Mouse (Mus musculus) CH12.LX (cell line): ENCODE results near the gene Gucy2e. TPM values are rescaled to one million over a fixed set of nuclear protein-coding genes. Genes with fewer than 3 reads are reported as not detected.

Source experiments
- DNase-seq: peaks from one replicate; pipeline ENCODE4 v3.0.0-alpha.2; 2013; ENCODE audit errors: extremely low read depth
- H3K27ac ChIP-seq: 2 replicates; pipeline ENCODE4 v1.5.1; 2012; ENCODE audit warnings: low read depth, mild to moderate bottlenecking, control low read depth, moderate library complexity; ENCODE audit not compliant: insufficient read depth
- H3K27me3 ChIP-seq: replicated peaks from 2 replicates; pipeline ENCODE3; 2012; ENCODE audit warnings: inconsistent platforms
- H3K36me3 ChIP-seq, 2 experiments: replicated peaks in 1 of 2; 2 replicates each; pipeline versions ENCODE3 to v1.6.1; 2012; ENCODE audit warnings: inconsistent platforms in 1 of 2, low read length in 1 of 2, mild to moderate bottlenecking in 1 of 2, mixed read lengths in 1 of 2, moderate library complexity in 1 of 2; ENCODE audit not compliant: control insufficient read depth in 1 of 2, insufficient read depth in 1 of 2
- H3K4me1 ChIP-seq, 2 experiments: 2 replicates each; pipeline ENCODE4 v1.6.1; 2012; ENCODE audit warnings: inconsistent platforms in 1 of 2, moderate library complexity in 1 of 2; ENCODE audit not compliant: insufficient read depth in 2 of 2, control insufficient read depth in 1 of 2
- H3K4me2 ChIP-seq: 2 replicates; pipeline ENCODE4 v1.6.1; 2012; ENCODE audit warnings: low read depth, mild to moderate bottlenecking, control low read depth; ENCODE audit not compliant: poor library complexity, insufficient read depth, severe bottlenecking
- H3K4me3 ChIP-seq, 3 experiments: fragments of 150-350 bp in 1 of 3; sonication (generic) in 1 of 3; replicated peaks in 1 of 3; 2 replicates each; pipeline versions ENCODE3 to v1.5.1; 2011 to 2012; ENCODE audit warnings: low read depth in 2 of 3, low read length in 2 of 3, mild to moderate bottlenecking in 2 of 3, moderate library complexity in 2 of 3, control low read depth in 1 of 3, improper control_type of control experiment in 1 of 3, inconsistent platforms in 1 of 3, mixed read lengths in 1 of 3; ENCODE audit not compliant: poor library complexity in 1 of 3
- H3K79me2 ChIP-seq: replicated peaks from 2 replicates; pipeline ENCODE4 v1.6.1; 2012; ENCODE audit warnings: mild to moderate bottlenecking, moderate library complexity; ENCODE audit not compliant: control insufficient read depth, poor library complexity, insufficient read depth, severe bottlenecking; ENCODE audit errors: extremely low read depth
- H3K9ac ChIP-seq: 2 replicates; pipeline ENCODE4 v1.6.1; 2012; ENCODE audit warnings: low read depth, mild to moderate bottlenecking, control low read depth, moderate library complexity; ENCODE audit not compliant: insufficient read depth
- H3K9me3 ChIP-seq: replicated peaks from 2 replicates; pipeline ENCODE3; 2012; ENCODE audit warnings: low read length, inconsistent platforms, mixed read lengths
- ELF1 ChIP-seq: IDR thresholded peaks from 2 replicates; pipeline ENCODE4 v1.6.1; 2014; ENCODE audit warnings: low read depth, mild to moderate bottlenecking, inconsistent platforms, low read length, improper control_type of control experiment
- EP300 ChIP-seq: IDR thresholded peaks from 2 replicates; pipeline ENCODE4 v1.6.1; 2011; ENCODE audit warnings: low read length, improper control_type of control experiment
- ETS1 ChIP-seq: conservative IDR thresholded peaks from 2 replicates; pipeline ENCODE4 v1.6.1; 2012; ENCODE audit warnings: low read depth, mild to moderate bottlenecking, inconsistent platforms, low read length, improper control_type of control experiment, moderate library complexity
- HCFC1 ChIP-seq: IDR thresholded peaks from 2 replicates; pipeline ENCODE4 v1.6.1; 2012; ENCODE audit warnings: low read depth, mild to moderate bottlenecking, inconsistent platforms, low read length, improper control_type of control experiment
- IRF4 ChIP-seq: IDR thresholded peaks from 2 replicates; pipeline ENCODE4 v1.6.1; 2014; ENCODE audit warnings: low read depth, mild to moderate bottlenecking, inconsistent platforms, low read length, improper control_type of control experiment
- MAFK ChIP-seq: IDR thresholded peaks from 2 replicates; pipeline ENCODE4 v1.6.1; 2011; ENCODE audit warnings: low read length, improper control_type of control experiment; ENCODE audit not compliant: insufficient replicate concordance
- MAX ChIP-seq: IDR thresholded peaks from 2 replicates; pipeline ENCODE4 v1.6.1; 2011; ENCODE audit warnings: low read length, improper control_type of control experiment
- MAZ ChIP-seq: IDR thresholded peaks from 2 replicates; pipeline ENCODE4 v1.6.1; 2012; ENCODE audit warnings: low read depth, mild to moderate bottlenecking, inconsistent platforms, low read length, improper control_type of control experiment, moderate library complexity
- MEF2A ChIP-seq: IDR thresholded peaks from 2 replicates; pipeline ENCODE4 v1.6.1; 2014; ENCODE audit warnings: low read depth, mild to moderate bottlenecking, inconsistent platforms, low read length, improper control_type of control experiment, borderline replicate concordance
- MYC ChIP-seq: IDR thresholded peaks from 2 replicates; pipeline ENCODE4 v1.6.1; 2011; ENCODE audit warnings: low read depth, mild to moderate bottlenecking, improper control_type of control experiment, low read length
- RCOR1 ChIP-seq: conservative IDR thresholded peaks from 2 replicates; pipeline ENCODE4 v1.6.1; 2012; ENCODE audit warnings: low read depth, mild to moderate bottlenecking, inconsistent platforms, low read length, improper control_type of control experiment
- SIN3A ChIP-seq: IDR thresholded peaks from 2 replicates; pipeline ENCODE4 v1.6.1; 2012; ENCODE audit warnings: low read length, improper control_type of control experiment, inconsistent platforms
- TBP ChIP-seq: conservative IDR thresholded peaks from 2 replicates; pipeline ENCODE4 v1.6.1; 2011; ENCODE audit warnings: low read depth, low read length, improper control_type of control experiment
- USF1 ChIP-seq: IDR thresholded peaks from 2 replicates; pipeline ENCODE4 v1.6.1; 2014; ENCODE audit warnings: low read depth, mild to moderate bottlenecking, inconsistent platforms, low read length, improper control_type of control experiment
- ZC3H11A ChIP-seq: IDR thresholded peaks from 2 replicates; pipeline ENCODE4 v1.6.1; 2012; ENCODE audit warnings: low read depth, mild to moderate bottlenecking, inconsistent platforms, low read length, improper control_type of control experiment
- ZMIZ1 ChIP-seq: IDR thresholded peaks from 2 replicates; pipeline ENCODE4 v1.6.1; 2012; ENCODE audit warnings: low read depth, mild to moderate bottlenecking, inconsistent platforms, low read length, improper control_type of control experiment
- dilution Hi-C: fragments of 300-500 bp; cut with MboI; formaldehyde crosslinking; loops from 2 replicates; pipeline ENCODE4 v1.14.3; 2020; ENCODE audit warnings: low sequenced_read_pairs; ENCODE audit not compliant: extremely low pct_unique_long_range_greater_than_20kb, extremely low pct_ligation_motif_present
- in situ Hi-C: fragments of 300-500 bp; cut with MboI; formaldehyde crosslinking; loops from 3 replicates; pipeline ENCODE4 v1.14.3; 2019; ENCODE audit warnings: low sequenced_read_pairs, low pct_ligation_motif_present, low pct_unique_long_range_greater_than_20kb, mixed read lengths
- polyA plus RNA-seq: library from polyadenylated mRNA; unstranded; fragments of >175 nt; gene quantifications from 2 replicates; pipeline ENCODE4 v1.2.1, GENCODE M21; 2012; ENCODE audit warnings: low read depth; ENCODE audit not compliant: insufficient read length
- total RNA-seq, 2 experiments: library from RNA; depleted of rRNA; stranded (reverse); fragments of 300-350 nt in 1 of 2; fragments of >200 nt in 1 of 2; gene quantifications; 2 replicates each; pipeline ENCODE4 v1.2.3; 2012 to 2014

Gucy2e gene
- total and polyA plus RNA-seq, 3 experiments = 0.03 TPM; not detected in 2

DNA sequence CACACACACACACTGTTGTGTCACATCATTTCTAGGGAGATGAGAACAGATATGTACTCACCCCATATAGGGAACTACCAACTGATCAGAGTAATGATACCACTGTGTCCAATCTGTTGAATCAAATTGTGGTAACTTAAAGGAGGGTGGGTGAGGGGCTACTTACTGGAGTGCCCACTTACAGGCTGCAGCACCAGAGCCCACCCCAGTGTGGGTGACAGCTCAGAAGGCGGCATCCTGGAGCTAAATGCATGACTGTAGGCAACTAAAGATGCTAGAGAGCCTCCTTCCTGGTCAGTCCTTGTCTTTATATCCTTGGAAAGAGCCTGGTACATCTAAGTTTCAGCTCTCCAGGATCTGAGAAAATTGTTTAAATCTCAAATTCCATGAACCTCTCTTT lies 37.6 kb downstream of the Gucy2e start:
- no peak for TF ChIP-seq MEF2A
- TF ChIP-seq, all 38 proteins: peak for 0
- Histone ChIP-seq H3K9me3 (no peaks in the 10 kb centered on the region), H3K4me2 (no peak overlapping the region), H3K9ac (no peak overlapping the region), H3K36me3 (no peaks in the 10 kb centered on the region), H3K4me3 (no peak overlapping the region), H3K79me2 (no peaks in the 10 kb centered on the region), H3K27ac (no peak overlapping the region), H3K4me1 (peaks cover 2 to 10% of the 10 kb centered on the region in 2 experiments; a peak in 3 of 4 replicates), H3K27me3 (peaks cover 81% of the 10 kb centered on the region)
- dilution Hi-C loops (no loop called here), in situ Hi-C loops (no loop called here)
- no peak for DNase-seq

- H3K4me3 ChIP-seq = peak within 1 kb of the TSS in 1 of 3 experiments; percentile 10
- H3K4me1 ChIP-seq = peaks cover 2 to 10% of the 10 kb centered on the region in 2 experiments; a peak in 3 of 4 replicates
- no peaks in the 10 kb centered on the region for H3K79me2 ChIP-seq
- no peak within 1 kb of the TSS for H3K9ac ChIP-seq
- peak within 1 kb of the TSS; percentile 42 for H3K4me2 ChIP-seq
- dilution Hi-C loops (no loop called here), in situ Hi-C loops (no loop called here)
- peaks cover 73% of the 10 kb centered on the region for H3K27me3 ChIP-seq
- DNase-seq = no peak
- no peaks in the 10 kb centered on the region for H3K9me3 ChIP-seq
- no peaks in the 10 kb centered on the region for H3K36me3 ChIP-seq
- TF ChIP-seq ELF1 = no peak
- TF ChIP-seq MYC = no peak
- TF ChIP-seq MAX = no peak
- TF ChIP-seq EP300 = no peak
- TF ChIP-seq SIN3A = no peak
- TF ChIP-seq USF1 = no peak
- no peak for TF ChIP-seq MAFK
- H3K27ac ChIP-seq = no peak within 1 kb of the TSS
Observed at GRCm38 (mm10) chr11:69197743-69198142, 39.1 kb downstream of the Gucy2e start, which contains the start of gene Alox8. TSS of gene Alox8 (minus strand) at chr11:69197843.

DNA sequence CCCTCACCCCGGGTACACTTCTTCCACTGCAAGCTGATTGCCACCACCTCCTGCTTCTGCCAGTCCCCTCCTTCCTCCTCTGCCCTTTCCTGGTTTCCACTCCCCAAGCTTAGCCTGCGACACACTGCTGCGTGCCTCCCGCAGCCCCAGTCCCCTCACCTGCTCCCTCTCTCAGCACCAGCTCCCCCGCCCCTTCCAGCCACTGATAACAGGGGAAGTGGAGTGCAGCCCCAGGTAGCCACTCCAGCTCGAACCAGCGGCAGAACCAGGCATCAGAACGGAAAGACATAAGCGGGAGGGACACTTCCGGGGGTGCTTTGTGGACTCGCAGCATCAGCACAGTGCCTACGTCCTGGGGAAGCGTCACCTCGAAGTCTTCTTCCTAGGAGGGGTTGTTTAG lies 39.6 kb downstream of the Gucy2e start:
- TF ChIP-seq RCOR1 = no peak
- TF ChIP-seq ZMIZ1 = no peak
- no peak for TF ChIP-seq ETS1
- TF ChIP-seq ZC3H11A = no peak
- no peak for TF ChIP-seq HCFC1
- no peak for TF ChIP-seq MEF2A
- TF ChIP-seq IRF4 = no peak
- no peak for TF ChIP-seq TBP
- TF ChIP-seq MAZ = no peak
- in situ Hi-C loops (no loop called here), dilution Hi-C loops (no loop called here)
- Histone ChIP-seq H3K36me3 (no peaks in the 10 kb centered on the region), H3K27me3 (peaks cover 70% of the 10 kb centered on the region), H3K9ac (no peak overlapping the region), H3K4me1 (peaks cover 2 to 10% of the 10 kb centered on the region in 2 experiments; a peak in 3 of 4 replicates), H3K9me3 (no peaks in the 10 kb centered on the region), H3K27ac (no peak overlapping the region), H3K4me3 (peak overlapping the region in 1 of 3 experiments; percentile 10), H3K4me2 (peak overlapping the region; percentile 42), H3K79me2 (no peaks in the 10 kb centered on the region)
- no peak for DNase-seq
